Mouse (Mus musculus) embryonic fibroblast, embryonic 13.5 days (primary cell): ENCODE data around the gene Chrnd.

Source experiments
- CTCF ChIP-seq: IDR thresholded peaks from 2 replicates; pipeline ENCODE4 v1.5.1; 2011; ENCODE audit warnings: mild to moderate bottlenecking, control low read depth, low read length, moderate library complexity, borderline replicate concordance; ENCODE audit not compliant: insufficient read depth
- POLR2A ChIP-seq: IDR thresholded peaks from 2 replicates; pipeline ENCODE4 v1.6.1; 2011; ENCODE audit warnings: low read depth, mild to moderate bottlenecking, control low read depth, low read length, moderate library complexity

- no peak for TF ChIP-seq POLR2A
- TF ChIP-seq CTCF: no peak
Observed at GRCm38 (mm10) chr1:87151286-87151685, 39.1 kb upstream of the Chrnd start.
